In genomic region chr7:36691617-36692016, GRCm38 (mm10) we compare ENCODE assay signal across 10 mouse cellular contexts. TPM values are rescaled to one million over a fixed set of nuclear protein-coding genes. Genes with fewer than 3 reads are reported as not detected.
DNase-seq lines count a peak whose midpoint lies in the region; ATAC-seq and TF ChIP-seq lines count a peak whose summit lies in the region.
"Had no signal": no experiment of that assay in that cellular context is flagged by ENCODE, and none has a peak within 500 bp of the region (broad histone marks: within the 10 kb centered on the region; RNA-seq: fewer than 3 reads in every experiment).

No protein-coding gene starts in this region.

- no peak for ATAC-seq in kidney, embryonic 15.5 days (replicated peaks; ENCODE audit: low FRiP score)
- ATAC-seq in embryonic facial prominence, embryonic 14.5 days (ENCODE audit: low read depth), result no peak
- no peak for ATAC-seq in hindbrain, postnatal 0 days
- no peak for ATAC-seq in neural tube, embryonic 12.5 days (ENCODE audit: low FRiP score, low read depth)

- no peak overlapping the region for H3K27ac ChIP-seq in kidney, embryonic 15.5 days
- H3K27ac ChIP-seq in embryonic facial prominence, embryonic 14.5 days (replicated peaks; ENCODE audit: low read depth, low read length), result no peak overlapping the region
- no peak overlapping the region for H3K27ac ChIP-seq in hindbrain, postnatal 0 days
- H3K27ac ChIP-seq in neural tube, embryonic 12.5 days, result no peak overlapping the region

- peak overlapping the region; percentile 32 for H3K4me2 ChIP-seq in kidney, embryonic 15.5 days
- H3K4me2 ChIP-seq in embryonic facial prominence, embryonic 14.5 days (ENCODE audit: low read depth, low read length), result peak overlapping the region; percentile 33
- peak overlapping the region; percentile 5; the same call in 1 of the 2 replicates for H3K4me2 ChIP-seq in hindbrain, postnatal 0 days (ENCODE audit: low read depth, low read length)
- peak overlapping the region; percentile 41 for H3K4me2 ChIP-seq in neural tube, embryonic 12.5 days (replicated peaks)
- H3K4me2 ChIP-seq: liver, embryonic 11.5 days had no signal

- peaks cover 29% of the 10 kb centered on the region for H3K4me1 ChIP-seq in kidney, embryonic 15.5 days
- peaks cover 7% of the 10 kb centered on the region for H3K4me1 ChIP-seq in embryonic facial prominence, embryonic 14.5 days (ENCODE audit: control insufficient read depth, insufficient read depth, low read length)
- peaks cover 5% of the 10 kb centered on the region; the same call in 1 of the 2 replicates for H3K4me1 ChIP-seq in hindbrain, postnatal 0 days (ENCODE audit: insufficient read depth, low read length)
- H3K4me1 ChIP-seq in neural tube, embryonic 12.5 days, result peaks cover 22% of the 10 kb centered on the region

- WGBS in kidney, embryonic 15.5 days, result 1% methylated on average over 14 of the region's 14 CpGs
- 3% methylated on average over 14 of the region's 14 CpGs for WGBS in embryonic facial prominence, embryonic 14.5 days
- 2% methylated on average over 14 of the region's 14 CpGs for WGBS in hindbrain, postnatal 0 days
- under 1% methylated on average over 14 of the region's 14 CpGs for whole genome bisulfite sequencing in neural tube, embryonic 12.5 days

- H3K27me3 ChIP-seq in kidney, embryonic 15.5 days, result peaks cover 87% of the 10 kb centered on the region
- peaks cover 69% of the 10 kb centered on the region for H3K27me3 ChIP-seq in embryonic facial prominence, embryonic 14.5 days (replicated peaks; ENCODE audit: control insufficient read depth, insufficient read depth, low read length)
- peaks cover 52% of the 10 kb centered on the region; the same call in 1 of the 2 replicates for H3K27me3 ChIP-seq in hindbrain, postnatal 0 days (ENCODE audit: insufficient read depth, low read length)
- peaks cover 41% of the 10 kb centered on the region for H3K27me3 ChIP-seq in neural tube, embryonic 12.5 days (replicated peaks)

- no peak for DNase-seq in kidney, adult 9 months
- DNase-seq in embryonic facial prominence, embryonic 14.5 days (ENCODE audit: low spot score), result no peak
- DNase-seq in hindbrain, postnatal 0 days (ENCODE audit: low spot score), result no peak
- DNase-seq in adrenal gland, adult 2 months, result no peak
- no peak for DNase-seq in right cerebral cortex, postnatal 25 days
- no peak for DNase-seq in urinary bladder, postnatal 36 days (ENCODE audit: low spot score in 2 of 2)
- DNase-seq: heart, postnatal 10 days had no signal

- TF ChIP-seq CTCF in hindbrain, postnatal 0 days (IDR thresholded peaks at IDR 0.05; ENCODE audit: low read depth), result no peak

- no peaks in the 10 kb centered on the region for H3K9me3 ChIP-seq in kidney, embryonic 15.5 days (replicated peaks)
- no peaks in the 10 kb centered on the region for H3K9me3 ChIP-seq in embryonic facial prominence, embryonic 14.5 days (ENCODE audit: control insufficient read depth, low read length)
- no peaks in the 10 kb centered on the region for H3K9me3 ChIP-seq in hindbrain, postnatal 0 days (ENCODE audit: low read length)
- H3K9me3 ChIP-seq in neural tube, embryonic 12.5 days, result no peaks in the 10 kb centered on the region

- peak overlapping the region; percentile 10 for H3K4me3 ChIP-seq in kidney, embryonic 15.5 days (replicated peaks)
- H3K4me3 ChIP-seq in embryonic facial prominence, embryonic 14.5 days (ENCODE audit: low read depth, low read length), result peak overlapping the region; percentile 14; the same call in 1 of the 2 replicates
- no peak overlapping the region for H3K4me3 ChIP-seq in hindbrain, postnatal 0 days (ENCODE audit: low read length)
- no peak overlapping the region for H3K4me3 ChIP-seq in neural tube, embryonic 12.5 days

- H3K36me3 ChIP-seq in kidney, embryonic 15.5 days, result no peaks in the 10 kb centered on the region
- no peaks in the 10 kb centered on the region for H3K36me3 ChIP-seq in embryonic facial prominence, embryonic 14.5 days (ENCODE audit: control insufficient read depth, insufficient read depth, low read length)
- H3K36me3 ChIP-seq in hindbrain, postnatal 0 days (ENCODE audit: insufficient read depth, low read length), result no peaks in the 10 kb centered on the region
- no peaks in the 10 kb centered on the region for H3K36me3 ChIP-seq in neural tube, embryonic 12.5 days

- H3K9ac ChIP-seq in kidney, embryonic 15.5 days, result no peak overlapping the region
- no peak overlapping the region for H3K9ac ChIP-seq in embryonic facial prominence, embryonic 14.5 days (ENCODE audit: low read depth, low read length)
- H3K9ac ChIP-seq in hindbrain, postnatal 0 days (replicated peaks; ENCODE audit: low read length), result no peak overlapping the region
- no peak overlapping the region for H3K9ac ChIP-seq in neural tube, embryonic 12.5 days

RNA-seq across cellular contexts. Expression of gene Tshz3, which starts 6.3 kb away (rescaled TPM):
- 9.1 and 12.3 TPM in 2 replicates for polyA plus RNA-seq in kidney, embryonic 15.5 days (2015; fragmentation: Nextera tagmentation; extraction: Ambion mirVana)
- polyA plus RNA-seq in embryonic facial prominence, embryonic 14.5 days (2014; fragmentation: Nextera tagmentation; extraction: Ambion mirVana), result 9.3 and 12.0 TPM in 2 replicates
- 25.3 and 28.4 TPM in 2 replicates for total RNA-seq in hindbrain, postnatal 0 days (2014; rRNA removed)
- 14.6 and 18.1 TPM in 2 replicates for polyA plus RNA-seq in hindbrain, postnatal 0 days (2015; fragmentation: Nextera tagmentation; extraction: Ambion mirVana)
- polyA plus RNA-seq in neural tube, embryonic 12.5 days (2016; fragmentation: Nextera tagmentation; extraction: Ambion mirVana), result 26.2 and 29.8 TPM in 2 replicates
- total RNA-seq in adrenal gland, adult 2 months (2021), result 1 to 10 TPM; 4.2 to 4.7 TPM
- 1.9 and 2.8 TPM in 2 replicates for polyA plus RNA-seq in adrenal gland, adult 2 months (2012; rRNA removed)

Comparison
In these comparisons a context has a peak if more than half of its experiments do, and no peak if none do; other contexts are left out.
1. H3K4me3 ChIP-seq: peak in kidney, embryonic 15.5 days (single experiment) and embryonic facial prominence, embryonic 14.5 days (single experiment); none in hindbrain, postnatal 0 days (single experiment) and neural tube, embryonic 12.5 days (single experiment).
2. Peak in every context shown above with its lines, with median percentiles within 50 percentile points of each other: H3K4me2 ChIP-seq.